Mouse (Mus musculus): ENCODE results near the gene Gm20422.

- TF ChIP-seq EP300 (IDR thresholded peaks at IDR 0.05; ENCODE audit: insufficient read depth, low read depth, low read length) (no peak), CTCF (IDR thresholded peaks at IDR 0.05; ENCODE audit: low read depth, low read length) (no peak)
These were observed 40.2 kb upstream of the Gm20422 start for GRCm38 (mm10) chr8:69814881-69815280.

Measured in ES-Bruce4 (cell line).